Mouse (Mus musculus) WW6 (cell line): ENCODE measurements around the gene Nol11.
A peak's percentile ranks its signal among the peaks of the same experiment; 100 is the strongest.
"Not testable (repeated sequence)": the region's sequence is repeated elsewhere in the genome, so short reads cannot be mapped to it uniquely, and the experiment has no call there.

Experiments used
- DNase-seq: peaks from one replicate; pipeline ENCODE4 v3.0.0-alpha.2; 2013; ENCODE audit warnings: low read depth, low spot score

The Nol11 gene

GRCm38 (mm10) chr11:107155292-107155691, 33.9 kb downstream of the Nol11 start:
- DNase-seq = no peak

GRCm38 (mm10) chr11:107154431-107154830, 34.8 kb downstream of the Nol11 start:
- no peak for DNase-seq

- no peak for DNase-seq
Measured at GRCm38 (mm10) chr11:107153645-107154044, 35.5 kb downstream of the Nol11 start.

- DNase-seq = no peak
Measured at GRCm38 (mm10) chr11:107151809-107152208, 37.4 kb downstream of the Nol11 start.

- DNase-seq = not testable (repeated sequence)
Measured at GRCm38 (mm10) chr11:107143956-107144355, 45.2 kb downstream of the Nol11 start.

GRCm38 (mm10) chr11:107142382-107142781, 46.8 kb downstream of the Nol11 start:
- DNase-seq = no peak

GRCm38 (mm10) chr11:107140756-107141155, 48.4 kb downstream of the Nol11 start:
- no peak for DNase-seq

- no peak for DNase-seq
Measured at GRCm38 (mm10) chr11:107138633-107139032, 50.5 kb downstream of the Nol11 start.

- no peak for DNase-seq
Measured at GRCm38 (mm10) chr11:107137593-107137992, 51.6 kb downstream of the Nol11 start.

- DNase-seq = not testable (repeated sequence)
Measured at GRCm38 (mm10) chr11:107136458-107136857, 52.7 kb downstream of the Nol11 start.

- DNase-seq = peak; percentile 86
Measured at GRCm38 (mm10) chr11:107135741-107136140, 53.4 kb downstream of the Nol11 start.

- no peak for DNase-seq
Measured at GRCm38 (mm10) chr11:107132426-107132825, 56.8 kb downstream of the Nol11 start.

- DNase-seq = no peak
Measured at GRCm38 (mm10) chr11:107131749-107132421, 57.3 kb downstream of the Nol11 start, which contains the start of gene Bptf. Gene Bptf (minus strand): TSS chr11:107132127.

GRCm38 (mm10) chr11:107130879-107131748, 58.1 kb downstream of the Nol11 start:
- no peak for DNase-seq

- DNase-seq = no peak
Measured at GRCm38 (mm10) chr11:107130221-107130788, 58.9 kb downstream of the Nol11 start.

- no peak for DNase-seq
Measured at GRCm38 (mm10) chr11:107129641-107130040, 59.5 kb downstream of the Nol11 start.

- not testable (repeated sequence) for DNase-seq
Measured at GRCm38 (mm10) chr11:107126716-107127115, 62.5 kb downstream of the Nol11 start.

- DNase-seq = no peak
Measured at GRCm38 (mm10) chr11:107125011-107125410, 64.2 kb downstream of the Nol11 start.

- no peak for DNase-seq
Measured at GRCm38 (mm10) chr11:107124327-107124731, 64.9 kb downstream of the Nol11 start.

GRCm38 (mm10) chr11:107117789-107118188, 71.4 kb downstream of the Nol11 start:
- no peak for DNase-seq
